Mouse (Mus musculus): Measurements from ENCODE around the gene Cntnap5c. TPM values are rescaled to one million over a fixed set of nuclear protein-coding genes. Genes with fewer than 3 reads are reported as not detected.

Cntnap5c gene
- polyA plus RNA-seq, 1 experiment: 0.03 TPM

DNA sequence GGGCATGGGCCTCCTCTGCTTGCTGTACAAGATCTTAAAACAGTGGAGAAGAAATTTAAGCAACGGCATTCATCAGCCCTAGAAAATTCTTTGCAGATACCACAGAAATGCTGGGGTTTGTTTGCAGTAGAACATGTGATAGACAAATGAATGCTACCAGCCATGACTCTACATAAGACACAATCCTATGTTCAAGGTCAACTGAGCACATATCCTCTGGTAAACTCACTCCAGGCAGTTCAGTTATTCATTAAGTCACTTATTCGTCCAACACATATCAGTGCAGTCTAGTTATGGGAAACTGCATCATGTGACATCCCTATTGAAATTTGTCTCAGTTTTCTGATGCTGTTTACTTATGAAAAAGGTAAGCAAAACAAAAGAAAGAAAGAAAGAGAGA is 229.7 kb downstream of the Cntnap5c start:
- WGBS: 92% methylated on average over 2 of the region's 2 CpGs
- Histone ChIP-seq H3K27ac (ENCODE audit: control insufficient read depth, insufficient read depth, low read length) (no peak overlapping the region), H3K4me3 (ENCODE audit: control insufficient read depth, insufficient read depth, low read length) (no peak overlapping the region), H3K4me1 (replicated peaks; ENCODE audit: control insufficient read depth, insufficient read depth, low read length) (no peaks in the 10 kb centered on the region), H3K36me3 (ENCODE audit: control insufficient read depth, insufficient read depth, low read length) (no peaks in the 10 kb centered on the region), H3K27me3 (ENCODE audit: control insufficient read depth, insufficient read depth, low read length) (no peaks in the 10 kb centered on the region)
- DNase-seq: no peak
- TF ChIP-seq POLR2A (IDR thresholded peaks at IDR 0.05; ENCODE audit: control insufficient read depth, extremely low read depth, insufficient read depth, low read length, poor library complexity) (no peak), CTCF (IDR thresholded peaks at IDR 0.05; ENCODE audit: borderline replicate concordance, control insufficient read depth, extremely low read depth, insufficient read depth, low read length, poor library complexity) (no peak)

- Histone ChIP-seq H3K27ac (ENCODE audit: control insufficient read depth, insufficient read depth, low read length) (no peak overlapping the region), H3K27me3 (ENCODE audit: control insufficient read depth, insufficient read depth, low read length) (no peaks in the 10 kb centered on the region), H3K36me3 (ENCODE audit: control insufficient read depth, insufficient read depth, low read length) (no peaks in the 10 kb centered on the region), H3K4me3 (ENCODE audit: control insufficient read depth, insufficient read depth, low read length) (no peak overlapping the region), H3K4me1 (replicated peaks; ENCODE audit: control insufficient read depth, insufficient read depth, low read length) (no peaks in the 10 kb centered on the region)
- no peak for DNase-seq
- WGBS: 91% methylated on average over 5 of the region's 5 CpGs
- TF ChIP-seq POLR2A (IDR thresholded peaks at IDR 0.05; ENCODE audit: control insufficient read depth, extremely low read depth, insufficient read depth, low read length, poor library complexity): no peak
- TF ChIP-seq CTCF (IDR thresholded peaks at IDR 0.05; ENCODE audit: borderline replicate concordance, control insufficient read depth, extremely low read depth, insufficient read depth, low read length, poor library complexity): no peak
Observed at GRCm38 (mm10) chr17:58002845-58003244, 233.5 kb downstream of the Cntnap5c start.

- H3K4me1 ChIP-seq (replicated peaks; ENCODE audit: control insufficient read depth, insufficient read depth, low read length): no peaks in the 10 kb centered on the region
- TF ChIP-seq POLR2A (IDR thresholded peaks at IDR 0.05; ENCODE audit: control insufficient read depth, extremely low read depth, insufficient read depth, low read length, poor library complexity) (no peak), CTCF (IDR thresholded peaks at IDR 0.05; ENCODE audit: borderline replicate concordance, control insufficient read depth, extremely low read depth, insufficient read depth, low read length, poor library complexity) (no peak)
- WGBS: 84% methylated on average over 1 of the region's 1 CpGs
- no peak for DNase-seq
- no peaks in the 10 kb centered on the region for H3K27me3 ChIP-seq (ENCODE audit: control insufficient read depth, insufficient read depth, low read length)
- H3K4me3 ChIP-seq (ENCODE audit: control insufficient read depth, insufficient read depth, low read length): no peak overlapping the region
- no peaks in the 10 kb centered on the region for H3K36me3 ChIP-seq (ENCODE audit: control insufficient read depth, insufficient read depth, low read length)
- H3K27ac ChIP-seq (ENCODE audit: control insufficient read depth, insufficient read depth, low read length): no peak overlapping the region
Observed at GRCm38 (mm10) chr17:58003322-58003721, 234.0 kb downstream of the Cntnap5c start.

DNA sequence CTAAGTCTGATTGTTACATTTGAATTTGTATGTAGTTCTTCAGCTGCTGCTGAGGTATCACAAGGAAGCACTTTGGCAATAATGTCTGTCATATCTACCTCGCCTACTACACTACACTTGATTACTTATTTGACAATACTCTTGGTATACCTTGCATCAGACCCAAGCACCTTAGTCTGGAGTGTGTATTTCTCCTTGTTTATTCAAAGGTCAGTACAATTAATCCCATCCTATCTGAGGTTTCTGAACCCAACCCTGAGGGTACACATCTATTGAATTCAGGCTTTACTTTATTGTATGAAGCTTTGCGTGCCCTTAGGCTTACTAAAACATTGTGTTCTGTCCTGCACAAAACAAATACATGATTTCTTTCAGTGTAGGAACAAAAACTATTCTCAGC is 235.1 kb downstream of the Cntnap5c start:
- TF ChIP-seq CTCF (IDR thresholded peaks at IDR 0.05; ENCODE audit: borderline replicate concordance, control insufficient read depth, extremely low read depth, insufficient read depth, low read length, poor library complexity) (no peak), POLR2A (IDR thresholded peaks at IDR 0.05; ENCODE audit: control insufficient read depth, extremely low read depth, insufficient read depth, low read length, poor library complexity) (no peak)
- 87% methylated on average over 2 of the region's 2 CpGs for WGBS
- Histone ChIP-seq H3K27ac (ENCODE audit: control insufficient read depth, insufficient read depth, low read length) (no peak overlapping the region), H3K4me3 (ENCODE audit: control insufficient read depth, insufficient read depth, low read length) (no peak overlapping the region), H3K27me3 (ENCODE audit: control insufficient read depth, insufficient read depth, low read length) (no peaks in the 10 kb centered on the region), H3K36me3 (ENCODE audit: control insufficient read depth, insufficient read depth, low read length) (no peaks in the 10 kb centered on the region), H3K4me1 (replicated peaks; ENCODE audit: control insufficient read depth, insufficient read depth, low read length) (no peaks in the 10 kb centered on the region)
- no peak for DNase-seq

- Histone ChIP-seq H3K4me1 (replicated peaks; ENCODE audit: control insufficient read depth, insufficient read depth, low read length) (no peaks in the 10 kb centered on the region), H3K27me3 (ENCODE audit: control insufficient read depth, insufficient read depth, low read length) (no peaks in the 10 kb centered on the region), H3K27ac (ENCODE audit: control insufficient read depth, insufficient read depth, low read length) (no peak overlapping the region), H3K36me3 (ENCODE audit: control insufficient read depth, insufficient read depth, low read length) (no peaks in the 10 kb centered on the region), H3K4me3 (ENCODE audit: control insufficient read depth, insufficient read depth, low read length) (no peak overlapping the region)
- 74% methylated on average over 2 of the region's 2 CpGs for WGBS
- no peak for TF ChIP-seq CTCF (IDR thresholded peaks at IDR 0.05; ENCODE audit: borderline replicate concordance, control insufficient read depth, extremely low read depth, insufficient read depth, low read length, poor library complexity)
- no peak for TF ChIP-seq POLR2A (IDR thresholded peaks at IDR 0.05; ENCODE audit: control insufficient read depth, extremely low read depth, insufficient read depth, low read length, poor library complexity)
- DNase-seq: no peak
Observed at GRCm38 (mm10) chr17:58041178-58041577, 271.8 kb downstream of the Cntnap5c start.

DNA sequence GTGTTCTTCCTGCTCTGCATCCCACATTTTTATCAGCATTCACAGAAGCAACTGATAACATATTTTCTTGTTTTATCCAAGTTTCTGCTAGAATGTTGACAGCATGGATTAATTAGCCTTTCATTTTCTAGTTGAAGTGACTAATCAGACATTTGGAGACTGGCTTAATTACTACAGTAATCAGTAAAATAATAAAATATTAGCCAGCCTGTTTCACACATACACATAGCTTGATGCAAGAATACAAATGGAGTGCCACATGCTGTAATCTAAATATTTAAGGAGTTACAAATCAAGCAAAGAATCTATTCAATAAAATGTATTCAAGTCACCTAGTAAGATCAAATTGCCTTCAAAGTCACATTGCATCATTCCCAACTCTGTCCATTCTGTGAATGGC is 275.8 kb downstream of the Cntnap5c start:
- no peak overlapping the region for H3K27ac ChIP-seq (ENCODE audit: control insufficient read depth, insufficient read depth, low read length)
- H3K4me3 ChIP-seq (ENCODE audit: control insufficient read depth, insufficient read depth, low read length): no peak overlapping the region
- DNase-seq: no peak
- no peaks in the 10 kb centered on the region for H3K27me3 ChIP-seq (ENCODE audit: control insufficient read depth, insufficient read depth, low read length)
- TF ChIP-seq POLR2A (IDR thresholded peaks at IDR 0.05; ENCODE audit: control insufficient read depth, extremely low read depth, insufficient read depth, low read length, poor library complexity): no peak
- no peak for TF ChIP-seq CTCF (IDR thresholded peaks at IDR 0.05; ENCODE audit: borderline replicate concordance, control insufficient read depth, extremely low read depth, insufficient read depth, low read length, poor library complexity)
- H3K36me3 ChIP-seq (ENCODE audit: control insufficient read depth, insufficient read depth, low read length): no peaks in the 10 kb centered on the region
- H3K4me1 ChIP-seq (replicated peaks; ENCODE audit: control insufficient read depth, insufficient read depth, low read length): no peaks in the 10 kb centered on the region

DNA sequence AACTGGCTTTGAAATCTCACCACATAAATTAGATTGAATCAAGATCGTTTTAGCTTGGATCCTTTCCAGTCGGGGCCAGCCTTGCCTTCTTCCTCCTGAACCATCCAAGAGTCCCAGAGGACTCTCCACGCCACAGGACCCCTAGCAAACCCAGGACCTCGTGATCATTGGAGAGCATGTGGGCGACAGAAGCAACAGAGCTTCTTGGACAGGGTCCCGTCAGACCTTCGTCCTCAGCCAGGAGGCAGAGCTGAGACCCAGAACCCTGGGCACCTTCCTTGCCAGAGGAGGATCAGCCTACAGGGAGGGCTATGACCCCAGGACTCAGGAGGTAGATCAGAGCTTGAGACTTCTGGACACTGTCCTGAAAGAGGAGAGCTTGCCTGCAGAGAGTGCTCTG is 300.5 kb downstream of the Cntnap5c start:
- Histone ChIP-seq H3K4me1 (replicated peaks; ENCODE audit: control insufficient read depth, insufficient read depth, low read length) (no peaks in the 10 kb centered on the region), H3K27me3 (ENCODE audit: control insufficient read depth, insufficient read depth, low read length) (no peaks in the 10 kb centered on the region), H3K36me3 (ENCODE audit: control insufficient read depth, insufficient read depth, low read length) (no peaks in the 10 kb centered on the region), H3K27ac (ENCODE audit: control insufficient read depth, insufficient read depth, low read length) (no peak overlapping the region), H3K4me3 (ENCODE audit: control insufficient read depth, insufficient read depth, low read length) (no peak overlapping the region)
- no peak for DNase-seq
- TF ChIP-seq CTCF (IDR thresholded peaks at IDR 0.05; ENCODE audit: borderline replicate concordance, control insufficient read depth, extremely low read depth, insufficient read depth, low read length, poor library complexity) (no peak), POLR2A (IDR thresholded peaks at IDR 0.05; ENCODE audit: control insufficient read depth, extremely low read depth, insufficient read depth, low read length, poor library complexity) (no peak)
- 85% methylated on average over 7 of the region's 7 CpGs for WGBS

All from thymus, adult 2 months (tissue).